ENCODE assay signal across 26 mouse cellular contexts in genomic region chr16:77055519-77056159, GRCm38 (mm10).
"Had no signal": no experiment of that assay in that cellular context is flagged by ENCODE, and none has a peak within 500 bp of the region (broad histone marks: within the 10 kb centered on the region; RNA-seq: fewer than 3 reads in every experiment).

No protein-coding gene starts in this region.

- H3K4me2 ChIP-seq: limb, embryonic 13.5 days; liver, embryonic 12.5 days; liver, embryonic 15.5 days; lung, embryonic 15.5 days; midbrain, embryonic 13.5 days; neural tube, embryonic 15.5 days had no signal

- H3K9me3 ChIP-seq: limb, embryonic 10.5 days; limb, embryonic 13.5 days; liver, embryonic 12.5 days; liver, embryonic 15.5 days; lung, embryonic 15.5 days; megakaryocyte, embryonic 14.5 days; midbrain, embryonic 10.5 days; midbrain, embryonic 13.5 days; neural tube, embryonic 15.5 days had no signal

- H3K9ac ChIP-seq: limb, embryonic 13.5 days; liver, embryonic 12.5 days; liver, embryonic 15.5 days; lung, embryonic 15.5 days; midbrain, embryonic 13.5 days; neural tube, embryonic 15.5 days had no signal

- H3K27me3 ChIP-seq: limb, embryonic 13.5 days; liver, embryonic 12.5 days; liver, embryonic 15.5 days; lung, embryonic 15.5 days; megakaryocyte, embryonic 14.5 days; midbrain, embryonic 13.5 days; neural tube, embryonic 15.5 days had no signal

- DNase-seq: kidney, adult 9 months; kidney, postnatal 4 days; layer of hippocampus, adult 9-11 months; liver; lung, adult 18-20 months; lung, postnatal 10 days; lung, postnatal 36 days; right cerebral cortex, adult 18-20 months; right cerebral cortex, postnatal 14 days; right cerebral cortex, postnatal 4 days; thymus, adult 2 months; thymus, postnatal 14 days; thymus, postnatal 4 days had no signal

- H3K4me1 ChIP-seq: limb, embryonic 10.5 days; limb, embryonic 13.5 days; lung, embryonic 15.5 days; midbrain, embryonic 10.5 days had no signal

- ATAC-seq: intestine, postnatal 0 days; liver, embryonic 12.5 days; midbrain, embryonic 13.5 days; midbrain, embryonic 16.5 days had no signal

- H3K27ac ChIP-seq: limb, embryonic 10.5 days; limb, embryonic 13.5 days; liver, embryonic 12.5 days; liver, embryonic 15.5 days; lung, embryonic 15.5 days; midbrain, embryonic 10.5 days; midbrain, embryonic 13.5 days; neural tube, embryonic 15.5 days; stomach, postnatal 0 days had no signal

- H3K4me3 ChIP-seq: limb, embryonic 10.5 days; limb, embryonic 13.5 days; liver, embryonic 12.5 days; liver, embryonic 15.5 days; lung, embryonic 15.5 days; megakaryocyte, embryonic 14.5 days; midbrain, embryonic 10.5 days; midbrain, embryonic 13.5 days; myocyte; neural tube, embryonic 15.5 days had no signal
